Mouse (Mus musculus) C2C12 (cell line): ENCODE measurements around the gene Dnajc1.

Experiments
- CEBPB ChIP-seq: IDR thresholded peaks from one replicate; pipeline ENCODE4 v1.6.1; 2011; ENCODE audit warnings: low read depth, mild to moderate bottlenecking, control low read depth, moderate library complexity
- CTCF ChIP-seq: IDR thresholded peaks from one replicate; pipeline ENCODE4 v1.5.1; 2011; ENCODE audit not compliant: control insufficient read depth, insufficient read depth, insufficient read length
- FOSL1 ChIP-seq: IDR thresholded peaks from one replicate; pipeline ENCODE4 v1.8.0; 2011; ENCODE audit warnings: mild to moderate bottlenecking, low read length; ENCODE audit not compliant: poor library complexity, insufficient read depth, severe bottlenecking
- MAX ChIP-seq: IDR thresholded peaks from one replicate; pipeline ENCODE4 v1.6.1; 2011; ENCODE audit warnings: mild to moderate bottlenecking, control low read depth
- MYOD1 ChIP-seq: IDR thresholded peaks from one replicate; pipeline ENCODE4 v1.6.1; 2011; ENCODE audit warnings: low read depth; ENCODE audit not compliant: control insufficient read depth, insufficient read length
- MYOG ChIP-seq: IDR thresholded peaks from one replicate; pipeline ENCODE4 v1.6.1; 2011; ENCODE audit not compliant: control insufficient read depth, insufficient read length; ENCODE audit errors: extremely low read depth
- USF1 ChIP-seq: IDR thresholded peaks from one replicate; pipeline ENCODE4 v1.6.1; 2011; ENCODE audit warnings: low read depth, mild to moderate bottlenecking, control low read depth, moderate library complexity

DNA sequence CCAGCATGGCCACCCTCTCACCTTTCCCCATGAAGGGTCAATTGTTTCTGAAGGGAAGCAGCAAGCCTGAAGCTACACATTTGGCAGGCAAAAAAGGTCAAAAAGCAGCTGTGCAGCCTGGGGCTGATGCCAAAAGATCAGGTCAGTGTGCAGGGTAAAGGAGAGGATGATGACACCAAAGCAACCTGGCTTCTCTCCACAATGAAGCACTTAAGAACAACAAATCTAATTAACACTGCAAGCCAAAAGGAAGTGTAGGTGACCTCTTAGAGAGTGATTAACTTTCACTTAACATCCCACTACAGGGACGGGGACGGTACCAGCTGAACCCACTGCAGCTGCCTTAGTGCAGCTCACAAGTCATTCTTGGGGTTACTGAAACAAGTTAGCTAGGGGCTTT lies 163.4 kb downstream of the Dnajc1 start:
- TF ChIP-seq CTCF (no peak), MAX (no peak), USF1 (no peak), FOSL1 (no peak), MYOD1 (no peak), CEBPB (no peak), MYOG (no peak)
